Mouse (Mus musculus) olfactory bulb, adult 2 months (tissue): ENCODE results near the gene Hist1h2an.

Experiments
- CTCF ChIP-seq: fragments of 200-500 bp; IDR thresholded peaks from 2 replicates; pipeline ENCODE4 v1.5.1; 2012; ENCODE audit warnings: low read depth, mild to moderate bottlenecking, low read length, moderate library complexity; ENCODE audit not compliant: insufficient read depth
- POLR2A ChIP-seq: fragments of 200-500 bp; IDR thresholded peaks from 2 replicates; pipeline ENCODE4 v1.6.1; 2012; ENCODE audit warnings: mild to moderate bottlenecking, low read depth, low read length, moderate library complexity; ENCODE audit not compliant: insufficient read depth

GRCm38 (mm10) chr13:21749387-21750158, 37.4 kb downstream of the Hist1h2an start:
- TF ChIP-seq CTCF (no peak), POLR2A (no peak)
